Mouse (Mus musculus) common myeloid progenitor, adult 5-6 weeks (primary cell): ENCODE measurements around the gene Cttn. TPM values are rescaled to one million over a fixed set of nuclear protein-coding genes. Genes with fewer than 3 reads are reported as not detected.

ENCODE experiments used
- ATAC-seq: replicated peaks from 2 replicates; pipeline ENCODE4 v1.8.0; 2016; ENCODE audit warnings: low read depth, mild to moderate bottlenecking, moderate TSS enrichment, inconsistent platforms; ENCODE audit not compliant: poor library complexity, severe bottlenecking
- total RNA-seq: library from RNA; stranded (forward); fragments of 200-1000, 187-1606 nt; gene quantifications from 2 replicates; pipeline ENCODE4 v1.2.3, GENCODE M21; 2017

The Cttn gene
- total RNA-seq, 1 experiment from 2014 or later = 46.7 TPM

DNA sequence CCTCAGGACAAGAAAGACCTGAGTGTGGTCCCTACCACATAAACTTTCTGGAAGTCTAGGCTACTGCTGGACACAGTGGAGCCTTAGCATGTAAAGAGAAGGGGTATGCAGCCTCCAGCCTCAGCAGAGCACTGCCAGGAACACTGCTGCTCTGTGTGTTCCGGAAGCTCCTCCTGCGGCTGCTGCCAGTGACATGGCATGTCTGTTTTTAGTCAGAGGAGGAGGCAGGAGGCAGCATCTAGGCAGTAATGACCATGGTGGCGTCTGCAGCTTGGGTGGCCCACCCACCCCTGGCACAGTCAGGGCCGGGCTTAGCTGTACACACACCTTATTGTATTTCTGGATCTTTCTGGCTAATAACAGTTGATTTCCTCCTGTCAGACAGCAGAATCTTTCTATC lies 63.1 kb downstream of the Cttn start:
- ATAC-seq = no peak

- no peak for ATAC-seq
Measured at GRCm38 (mm10) chr7:144402492-144402891, 68.3 kb downstream of the Cttn start.

- 0 out of 2 replicates have a peak, but pooled peaks have one; percentile 32 for ATAC-seq
Measured at GRCm38 (mm10) chr7:144391727-144392126, 79.1 kb downstream of the Cttn start.

- no peak for ATAC-seq
Measured at GRCm38 (mm10) chr7:144390676-144391075, 80.1 kb downstream of the Cttn start.

DNA sequence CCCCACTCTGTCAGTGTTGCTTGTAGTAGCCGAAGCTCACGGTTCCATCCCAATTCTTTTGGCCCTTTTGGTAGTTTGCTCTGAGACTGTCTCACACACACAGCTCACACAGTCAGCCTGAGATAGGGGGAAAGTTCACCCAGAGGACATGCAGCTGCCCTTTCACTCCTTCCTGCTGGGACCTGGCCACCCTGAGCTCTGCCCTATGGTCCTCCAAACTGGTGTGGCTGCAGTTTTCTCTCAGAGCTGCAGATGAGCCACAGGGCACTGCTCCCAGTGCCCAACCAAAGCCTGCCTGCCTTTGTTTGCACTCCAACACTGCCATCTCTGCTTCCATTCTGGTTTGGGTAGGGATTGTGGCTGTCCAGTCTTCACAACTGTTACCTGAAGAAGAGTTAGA lies 81.1 kb downstream of the Cttn start:
- ATAC-seq = no peak

- no peak for ATAC-seq
Measured at GRCm38 (mm10) chr7:144387537-144387936, 83.3 kb downstream of the Cttn start.

Other genes with a start within 250 kb of the Cttn start
- gene Ppfia1, start 82.7 kb upstream of the Cttn start, total RNA-seq = 53.3 and 66.6 TPM in 2 replicates
- 7.1 and 8.3 TPM in 2 replicates for gene Fadd, start 111.5 kb upstream of the Cttn start, total RNA-seq